Mouse (Mus musculus) gastrocnemius, postnatal 10 days (tissue): ENCODE measurements around the gene Plekha4. TPM values are rescaled to one million over a fixed set of nuclear protein-coding genes. Genes with fewer than 3 reads are reported as not detected.
"Not testable (repeated sequence)": the region's sequence is repeated elsewhere in the genome, so short reads cannot be mapped to it uniquely, and the experiment has no call there.

ENCODE experiments used
- DNase-seq: peaks from one replicate; pipeline ENCODE4 v3.0.0; 2021; ENCODE audit warnings: mixed read lengths
- total RNA-seq, 2 experiments: library from RNA; stranded (reverse); gene quantifications; 2 replicates each; pipeline ENCODE4 v1.2.3; 2021

The Plekha4 gene
- total RNA-seq, 2 experiments from 2014 or later, result 14.8 to 16.3 TPM

DNA sequence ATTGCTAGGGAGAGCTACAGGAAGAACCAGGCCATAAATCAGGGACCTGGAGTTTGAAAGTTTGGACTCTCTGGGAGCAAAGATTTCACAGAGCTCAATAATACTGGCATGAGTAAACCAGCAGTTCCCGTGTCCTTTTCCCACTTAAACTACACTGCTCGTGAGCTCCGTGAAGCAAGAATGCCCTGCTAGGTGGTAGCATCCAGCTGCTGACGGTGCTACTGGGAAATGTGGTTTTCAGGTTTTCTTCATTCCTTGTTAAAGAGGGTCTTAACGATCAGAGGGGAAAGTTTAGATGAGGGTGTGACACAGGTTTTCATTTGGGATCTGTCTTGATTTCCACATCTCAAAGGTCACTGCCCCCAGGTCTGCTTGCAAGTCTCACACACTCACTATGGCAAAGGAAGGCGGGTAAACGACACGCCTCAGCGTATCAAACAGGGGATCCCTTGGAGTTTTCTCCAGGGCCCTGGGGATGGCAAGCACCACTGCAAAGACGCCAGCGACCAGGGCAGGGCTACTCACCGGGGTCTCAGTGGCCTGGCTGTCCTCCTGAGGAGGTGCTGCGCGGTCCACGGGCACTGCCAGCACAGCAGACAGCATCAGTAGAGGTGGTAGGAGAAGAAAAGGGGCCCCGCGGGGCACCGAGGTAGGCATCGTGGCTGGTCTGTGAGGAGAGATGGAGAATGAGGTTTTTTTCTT lies 16.8 kb upstream of the Plekha4 start:
- no peak for DNase-seq

DNA sequence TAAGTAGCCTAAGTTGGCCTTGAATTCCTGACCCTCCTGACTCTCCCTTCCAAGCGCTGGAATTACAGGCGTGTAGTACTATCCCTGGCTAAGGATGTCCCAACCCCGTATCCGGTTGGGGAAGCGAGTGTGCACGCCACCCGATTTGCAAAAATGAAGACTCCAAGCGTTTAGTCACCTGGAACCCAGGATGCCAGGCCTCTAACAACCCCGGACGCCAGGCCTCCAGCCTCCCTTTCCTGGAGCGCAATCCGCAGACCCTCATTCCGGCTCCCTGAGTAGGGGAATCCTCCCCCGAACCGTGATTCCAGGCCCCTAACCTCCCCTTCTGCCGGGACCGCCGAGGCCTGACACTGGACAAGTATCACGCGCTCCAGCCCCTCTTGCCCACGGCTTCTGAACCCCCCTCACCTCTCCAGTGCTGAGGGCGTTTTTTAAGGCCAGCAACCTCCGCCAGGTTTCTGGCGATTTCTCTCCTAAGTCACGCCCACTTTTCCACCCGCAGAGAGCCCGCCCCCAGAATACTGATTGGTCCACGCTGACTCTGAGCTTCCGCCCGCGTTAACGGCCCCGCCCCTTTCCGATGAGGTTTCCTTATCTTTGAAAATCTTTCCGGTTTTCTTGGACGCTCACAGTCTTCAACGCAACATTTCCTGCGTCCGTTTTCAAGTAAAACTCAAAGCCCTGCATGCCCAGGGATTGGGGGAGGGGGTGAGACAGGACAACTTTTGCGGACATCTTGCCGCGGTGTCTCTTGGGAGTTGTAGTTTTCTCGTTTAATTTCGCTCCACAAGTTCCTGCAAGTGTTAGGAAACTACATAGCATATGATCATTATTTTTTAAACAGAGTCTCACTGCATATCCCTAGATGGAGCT lies 16.0 kb upstream of the Plekha4 start, which contains the start of gene Nucb1:
Nucb1 (minus strand) TSS at position 495 of the 876 bp plus-strand sequence.
- DNase-seq, result peak; percentile 86

DNA sequence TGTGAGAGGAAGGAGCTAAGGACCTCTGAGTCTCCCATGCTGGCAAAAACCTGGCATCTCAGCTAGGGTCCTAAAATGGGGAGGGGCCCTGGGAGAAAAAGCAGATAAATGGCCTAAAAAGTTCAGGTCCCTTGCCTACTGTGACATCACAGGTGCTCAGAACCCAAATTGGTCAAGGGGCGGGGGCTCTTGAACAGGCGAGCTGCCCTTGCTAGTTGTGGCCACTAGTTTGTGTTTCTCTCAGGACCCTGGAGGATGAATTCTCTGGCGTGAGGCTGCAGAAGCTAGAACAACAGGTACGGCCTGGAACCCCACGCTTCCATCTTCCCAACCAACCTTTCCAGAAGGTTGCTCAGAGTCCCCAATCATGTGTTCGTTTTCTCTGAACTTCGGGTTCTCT lies 11.7 kb upstream of the Plekha4 start:
- DNase-seq, result no peak

DNA sequence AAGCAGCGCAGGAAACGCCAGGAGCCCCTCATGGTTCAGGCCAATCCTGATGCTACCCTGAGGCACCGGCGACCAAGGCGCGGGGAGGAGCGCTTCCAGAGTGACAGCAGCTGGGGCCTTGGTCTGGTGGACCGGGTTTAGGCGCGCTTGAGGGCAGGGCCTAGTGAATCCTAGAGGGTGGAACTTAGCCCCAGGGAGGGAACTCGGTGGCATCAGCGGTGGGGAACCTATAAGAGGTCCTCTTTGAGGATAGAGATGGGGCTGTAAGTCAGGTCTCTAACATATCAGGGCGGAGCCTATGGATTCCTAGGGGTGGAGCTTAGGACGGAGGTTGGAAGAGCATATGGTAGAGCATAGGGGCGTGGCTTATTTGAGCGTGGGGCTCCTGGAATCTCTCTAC lies 10.7 kb upstream of the Plekha4 start:
- DNase-seq, result no peak

DNA sequence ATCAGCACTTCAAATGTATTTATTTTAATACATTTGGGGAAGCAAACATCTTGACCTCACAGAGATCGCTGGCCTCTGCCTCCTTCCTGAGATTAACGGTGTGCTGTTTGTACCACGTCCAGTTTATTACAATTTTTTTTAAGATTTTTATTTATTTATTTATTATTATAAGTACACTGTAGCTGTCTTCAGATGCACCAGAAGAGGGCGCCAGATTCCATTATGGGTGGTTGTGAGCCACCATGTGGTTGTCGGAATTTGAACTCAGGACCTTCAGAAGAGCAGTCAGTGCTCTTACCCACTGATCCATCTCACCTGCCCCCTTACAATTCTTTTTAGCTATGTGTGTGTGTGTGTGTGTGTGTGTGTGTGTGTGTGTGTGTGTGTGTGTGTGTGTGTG lies 9.3 kb upstream of the Plekha4 start:
- not testable (repeated sequence) for DNase-seq

DNA sequence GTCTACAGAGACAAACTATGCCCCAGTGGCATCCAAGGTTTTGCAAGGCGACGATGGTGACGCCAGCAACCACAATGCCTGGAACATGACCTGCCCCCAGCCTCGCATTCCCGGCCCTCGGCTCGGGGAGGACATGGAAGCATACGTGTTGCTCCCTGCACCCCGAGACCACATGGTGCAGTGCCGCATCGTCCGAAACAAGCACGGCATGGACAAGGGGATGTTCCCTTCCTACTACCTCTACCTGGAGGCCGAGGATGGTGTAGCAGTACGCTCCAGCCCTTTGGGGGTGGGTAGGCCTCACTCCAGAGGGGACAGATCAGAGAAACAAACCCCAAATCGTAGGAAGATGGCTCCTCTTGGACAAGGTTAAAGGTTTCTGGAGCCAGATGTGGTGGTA lies 7.5 kb upstream of the Plekha4 start:
- DNase-seq, result no peak

DNA sequence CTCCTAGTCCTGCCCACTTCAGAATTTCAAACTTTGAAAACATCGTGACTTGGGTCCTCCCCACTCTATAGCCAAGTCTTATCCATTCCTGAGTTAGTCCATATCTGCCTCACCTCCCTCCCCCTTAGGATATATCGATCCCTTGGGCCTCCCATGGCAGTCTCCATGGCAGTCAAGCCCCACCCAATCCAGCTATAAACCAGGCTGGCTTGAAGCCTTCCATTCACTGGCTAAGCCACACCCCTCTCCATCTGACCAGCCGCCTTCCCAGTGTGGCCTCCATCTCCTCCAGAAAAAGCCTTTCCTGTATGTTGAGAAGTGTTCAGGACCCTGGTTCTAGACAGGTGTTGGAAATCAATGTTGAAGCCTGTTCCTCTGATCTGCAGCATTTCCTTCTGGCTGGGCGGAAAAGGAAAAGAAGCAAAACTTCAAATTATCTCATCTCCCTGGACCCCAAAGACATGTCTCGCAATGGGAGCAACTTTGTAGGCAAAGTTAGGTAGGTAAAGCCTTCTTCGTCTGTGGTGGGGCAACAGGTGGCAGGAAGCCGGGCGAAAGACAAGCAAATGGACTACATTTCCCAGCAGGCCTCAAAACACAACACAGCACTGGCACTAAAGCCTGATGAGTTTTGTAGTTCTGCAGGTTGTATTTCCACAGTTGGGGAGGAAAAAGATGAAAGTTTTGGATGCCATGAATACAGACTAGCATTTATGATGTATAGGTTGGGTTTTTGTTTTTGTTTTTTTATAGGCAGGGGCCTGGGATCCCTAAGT lies 6.6 kb upstream of the Plekha4 start:
- DNase-seq, result no peak

DNA sequence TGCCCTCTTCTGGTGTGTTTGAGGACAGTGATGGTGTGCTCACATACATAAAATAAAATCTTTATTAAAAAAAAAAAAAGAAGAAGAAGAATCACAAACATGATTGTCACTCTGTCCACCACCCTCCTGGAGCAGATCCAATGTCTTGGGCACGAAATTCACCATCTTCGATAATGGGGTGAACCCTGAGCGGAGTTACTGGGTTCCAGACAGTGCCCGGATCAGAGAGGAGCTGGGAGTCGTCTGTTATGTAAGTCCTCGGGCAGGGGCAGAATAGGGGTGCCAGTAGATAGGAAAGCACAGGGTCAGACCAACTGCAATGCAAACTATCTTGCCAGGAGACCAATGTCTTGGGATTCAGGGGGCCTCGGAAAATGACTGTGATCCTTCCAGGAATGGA lies 5.5 kb upstream of the Plekha4 start:
- no peak for DNase-seq

DNA sequence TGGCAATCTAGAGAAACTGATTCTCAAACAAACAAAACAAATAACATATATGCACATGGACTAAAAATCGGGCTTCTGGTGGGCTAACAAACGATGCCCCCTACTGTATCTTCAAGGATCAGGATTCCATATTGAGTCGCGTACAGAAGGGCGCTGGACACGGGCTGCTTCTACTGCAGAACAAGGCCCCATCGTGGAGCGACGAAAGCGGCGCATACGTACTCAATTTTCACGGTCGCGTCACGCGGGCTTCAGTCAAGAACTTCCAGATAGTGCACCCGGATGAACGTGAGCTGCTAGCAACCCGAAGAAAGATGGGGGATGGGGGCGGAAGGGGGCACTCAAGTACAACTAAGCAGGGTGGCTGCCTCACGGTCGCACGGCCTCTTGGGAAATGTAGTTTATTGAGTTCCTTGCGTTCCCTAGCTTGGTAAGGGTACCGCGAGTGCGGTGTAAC lies 4.4 kb upstream of the Plekha4 start:
- peak; percentile 72 for DNase-seq

DNA sequence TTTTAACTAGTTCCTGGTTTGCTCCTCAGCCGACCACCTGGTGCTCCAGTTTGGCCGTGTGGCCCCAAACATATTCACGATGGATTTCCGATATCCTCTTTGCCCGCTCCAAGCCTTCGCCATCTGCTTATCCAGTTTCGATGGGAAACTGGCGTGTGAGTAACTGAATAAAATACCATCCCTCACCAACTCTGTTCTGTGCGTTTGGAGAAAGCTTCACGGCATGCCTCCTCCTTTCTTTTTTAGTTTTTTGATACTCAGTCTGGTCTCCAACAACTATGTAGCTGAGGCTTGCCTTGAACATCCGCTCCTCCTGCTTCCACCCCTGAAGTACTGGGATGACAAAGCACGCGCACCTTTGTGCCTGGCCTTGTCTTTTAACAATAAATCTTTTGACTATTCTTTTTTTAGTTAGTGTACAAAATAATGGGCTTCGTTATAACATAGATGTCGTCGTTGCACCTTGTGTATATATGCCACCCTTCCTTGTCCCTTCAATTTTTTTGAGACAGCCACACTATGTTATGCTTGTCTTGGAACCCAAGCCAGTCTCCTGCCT lies 3.9 kb upstream of the Plekha4 start:
- DNase-seq, result no peak

DNA sequence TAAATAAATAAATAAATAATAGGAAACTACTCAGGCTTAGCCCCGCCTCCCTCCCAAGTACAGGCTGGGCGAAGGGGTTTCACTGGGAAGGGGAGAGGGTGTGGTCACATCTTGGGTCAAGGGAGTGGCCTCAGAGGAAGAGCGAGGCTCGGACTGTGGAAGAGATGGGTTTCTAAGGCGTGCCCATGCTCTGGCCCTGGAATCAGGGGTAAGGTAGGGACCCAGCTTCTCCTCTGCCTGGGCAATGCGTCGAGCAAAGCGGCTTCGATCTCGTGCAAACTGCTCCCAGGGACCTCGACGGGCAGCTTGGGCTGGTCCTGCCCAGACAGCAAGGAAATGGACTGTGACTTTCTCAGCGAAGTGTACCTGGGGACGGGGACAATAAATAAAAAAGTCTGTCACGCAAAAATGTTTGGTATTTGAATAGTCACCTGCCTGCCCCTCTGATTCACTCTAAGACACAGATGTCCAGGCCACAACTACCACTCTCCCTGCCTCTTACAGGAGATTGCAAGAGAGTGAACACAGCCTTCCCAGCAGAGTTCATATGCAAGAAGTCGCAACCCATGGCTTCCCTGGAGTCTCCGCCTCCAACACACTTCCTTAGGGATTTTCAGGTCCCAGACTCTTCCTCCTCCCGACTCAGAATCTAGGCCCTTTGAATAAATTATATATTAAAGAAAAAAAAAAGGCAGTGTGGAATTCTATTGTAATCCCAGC lies 3.0 kb upstream of the Plekha4 start:
- no peak for DNase-seq

DNA sequence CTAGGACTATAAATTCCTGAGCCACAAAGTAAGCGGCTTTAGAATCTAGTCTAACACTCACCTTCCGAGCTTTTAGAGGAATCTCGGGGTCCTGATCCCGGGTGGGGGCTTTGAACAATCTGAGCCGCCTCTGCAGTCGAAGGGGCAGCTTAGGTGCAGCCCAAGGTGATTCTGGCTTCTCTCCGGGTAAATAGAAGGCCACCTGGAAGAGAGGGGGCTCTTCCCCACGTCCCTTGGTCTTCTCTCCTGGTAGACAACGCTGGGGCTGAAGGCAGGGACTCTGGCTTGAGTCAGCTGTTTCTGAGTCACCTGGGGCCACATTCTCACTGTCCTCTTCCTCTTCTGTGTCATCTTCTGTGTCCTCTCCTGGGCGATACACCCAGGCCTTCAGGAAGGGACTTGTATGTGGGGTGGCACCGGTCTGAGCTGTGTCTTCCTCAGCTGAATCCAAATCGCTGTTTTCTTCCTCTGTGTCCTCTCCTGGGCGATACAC lies 2.4 kb upstream of the Plekha4 start:
- DNase-seq, result no peak

DNA sequence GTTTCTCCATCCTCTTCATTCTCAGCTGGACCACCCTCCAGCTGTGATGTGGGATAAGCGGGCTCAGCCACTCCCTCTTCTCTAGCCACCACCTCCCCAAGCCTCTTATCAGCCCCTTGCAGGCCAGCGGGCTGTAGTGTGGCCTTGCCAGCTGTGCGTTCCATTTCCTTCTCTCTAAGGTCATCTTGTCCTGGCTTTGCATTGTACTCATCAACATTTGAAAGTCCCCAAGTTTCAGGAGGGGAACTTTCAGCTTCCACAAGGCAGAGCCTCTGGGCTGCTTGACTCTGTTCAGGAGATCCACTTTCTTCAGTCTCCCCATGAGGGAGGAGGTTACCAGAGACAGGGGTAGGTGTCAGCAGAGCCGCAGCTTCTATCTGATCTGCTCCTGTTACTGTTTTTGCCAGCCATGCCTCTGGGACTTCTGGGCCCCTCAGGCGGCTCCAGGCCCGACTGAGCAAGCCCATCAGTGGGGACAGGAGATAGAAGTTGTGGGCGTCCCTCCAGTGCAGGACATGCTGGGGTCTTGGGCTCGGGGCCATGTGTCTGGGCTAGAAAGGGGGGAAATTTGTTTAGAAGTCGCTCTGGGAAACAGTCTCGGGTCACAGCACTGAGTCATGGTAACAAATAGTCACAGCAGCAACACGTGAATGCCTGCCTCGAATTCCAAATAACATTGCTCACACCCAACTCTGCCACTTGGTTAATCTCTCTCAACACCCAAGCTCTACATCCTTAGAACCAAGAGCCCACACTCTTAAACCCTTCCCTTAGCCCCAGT lies 1.1 kb upstream of the Plekha4 start:
- DNase-seq, result no peak

DNA sequence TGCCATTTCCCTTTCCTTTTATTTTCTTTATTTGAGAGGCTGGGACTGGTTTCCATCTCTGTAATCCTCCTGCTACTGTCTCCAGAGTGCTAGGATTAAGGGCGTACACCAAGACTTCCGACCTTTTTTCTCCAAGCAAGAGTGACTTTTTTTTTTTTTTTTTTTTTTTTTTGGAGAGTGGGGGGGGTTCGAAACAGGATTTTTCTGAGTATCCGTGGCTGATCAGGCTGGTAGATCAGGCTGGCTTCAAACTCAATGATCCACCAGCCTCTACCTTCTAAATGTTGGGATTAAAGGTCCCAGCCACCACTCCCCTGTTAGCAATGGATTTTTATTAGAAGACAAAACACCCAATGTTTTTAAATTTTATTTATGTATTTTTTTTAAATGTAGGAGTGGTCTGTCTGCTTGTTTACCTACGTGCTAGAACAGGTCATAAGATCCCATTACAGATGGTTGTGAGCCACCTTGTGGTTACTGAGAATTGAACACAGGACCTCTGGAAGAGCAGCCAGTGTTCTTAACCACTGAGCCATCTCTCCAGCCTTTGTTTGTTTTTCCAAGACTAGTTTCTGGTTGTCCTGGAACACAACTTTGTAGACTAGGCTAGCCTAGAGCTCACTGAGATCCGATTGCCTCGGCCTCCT lies 467 bp downstream of the Plekha4 start:
- DNase-seq, result no peak

DNA sequence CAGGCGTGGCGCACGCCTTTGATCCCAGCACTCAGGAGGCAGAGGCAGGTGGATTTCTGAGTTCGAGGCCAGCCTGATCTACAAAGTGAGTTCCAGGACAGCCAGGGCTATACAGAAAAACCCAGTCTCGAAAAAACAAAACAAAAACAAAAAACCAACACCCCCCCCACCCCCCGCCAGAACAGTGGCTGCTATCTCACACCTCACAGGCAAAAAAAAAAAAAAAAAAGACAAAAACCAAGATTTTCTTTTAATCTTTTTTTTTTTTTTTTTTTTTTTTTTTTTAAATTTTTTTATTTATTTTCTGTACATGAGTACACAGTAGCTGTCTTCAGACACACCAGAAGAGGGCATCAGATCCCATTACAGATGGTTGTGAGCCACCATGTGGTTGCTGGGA lies 1.0 kb downstream of the Plekha4 start:
- DNase-seq, result not testable (repeated sequence)

DNA sequence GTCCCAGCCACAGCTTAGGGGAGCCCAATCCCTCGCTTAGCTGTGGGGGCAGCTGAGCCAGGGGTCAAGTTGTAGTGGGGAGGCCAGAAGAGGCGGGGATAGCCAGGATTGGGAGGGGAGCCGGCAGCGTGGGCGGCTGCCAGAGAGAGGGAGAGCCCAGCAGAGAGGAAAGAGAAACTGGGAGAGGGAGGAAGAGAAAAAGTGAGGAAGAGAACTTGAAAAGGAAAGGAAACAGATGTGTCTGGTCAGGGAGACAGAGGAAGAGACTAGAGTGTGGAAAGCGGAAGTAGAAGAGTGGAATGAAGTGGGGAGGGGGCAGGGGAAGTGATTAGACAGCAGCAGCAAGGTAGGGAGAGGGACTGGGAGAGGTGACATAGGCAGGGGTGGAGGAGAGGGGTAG lies 3.3 kb downstream of the Plekha4 start:
- peak; percentile 47 for DNase-seq

DNA sequence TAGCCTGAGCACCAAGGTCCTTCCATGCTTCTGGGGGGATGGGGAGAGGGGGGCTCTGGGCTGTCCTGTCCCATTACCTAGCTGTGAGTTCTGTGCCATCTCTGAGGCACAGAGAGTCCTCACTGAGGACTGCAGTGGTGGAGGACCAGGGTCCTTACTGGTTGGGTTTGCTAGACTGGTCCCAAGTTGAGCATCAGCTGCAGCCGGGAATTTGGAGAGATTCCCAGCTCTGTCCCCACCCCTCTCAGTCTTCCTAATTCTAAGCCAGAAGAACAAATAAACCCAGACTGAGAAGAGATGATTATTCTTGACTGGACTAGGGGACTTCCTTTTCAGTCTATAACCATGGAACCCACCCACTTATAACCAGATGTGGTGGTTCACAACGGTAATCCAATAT lies 4.5 kb downstream of the Plekha4 start:
- DNase-seq, result peak; percentile 51

DNA sequence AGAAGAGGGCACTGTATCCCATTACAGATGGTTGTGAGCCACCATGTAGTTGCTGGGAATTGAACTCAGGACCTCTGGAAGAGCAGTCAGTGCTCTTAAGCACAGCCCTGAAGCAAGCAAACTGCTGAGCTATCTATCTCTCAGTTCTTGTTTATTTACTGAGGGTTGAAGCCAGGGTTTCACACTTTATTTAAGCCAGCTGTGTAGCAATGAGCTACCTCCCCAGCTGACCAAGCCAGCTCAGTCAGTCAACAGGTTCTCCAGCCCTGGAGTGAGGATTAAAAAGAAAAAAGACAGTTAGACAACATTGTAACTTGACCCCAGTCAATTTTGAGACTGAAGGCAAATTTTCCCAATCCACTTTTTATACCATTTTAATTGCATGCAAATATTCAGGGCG lies 9.5 kb downstream of the Plekha4 start:
- no peak for DNase-seq

DNA sequence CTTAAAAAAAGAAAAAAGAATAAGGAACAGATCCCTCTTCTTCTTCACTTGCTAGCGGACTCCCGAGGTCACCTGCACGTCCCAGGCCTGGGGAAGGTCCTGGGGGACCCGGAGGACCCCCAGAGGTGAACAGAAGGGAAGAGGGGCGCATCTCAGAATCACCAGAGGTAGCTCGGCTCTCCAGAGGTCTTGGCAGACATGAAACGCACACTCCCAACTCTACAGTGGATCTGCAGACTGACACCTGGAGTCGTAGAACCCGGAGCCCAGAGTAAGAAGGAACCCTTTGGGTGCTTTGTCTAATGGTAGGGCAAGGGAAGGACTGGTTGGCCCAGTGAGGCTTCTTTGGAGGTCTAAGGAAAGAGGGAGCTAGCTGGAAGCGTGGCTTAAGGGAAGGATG lies 11.5 kb downstream of the Plekha4 start:
- no peak for DNase-seq
